Mouse (Mus musculus): ENCODE data around the gene Fam114a2. TPM values are rescaled to one million over a fixed set of nuclear protein-coding genes. Genes with fewer than 3 reads are reported as not detected.
"Not testable (repeated sequence)": the region's sequence is repeated elsewhere in the genome, so short reads cannot be mapped to it uniquely, and the experiment has no call there.

The Fam114a2 gene
- total RNA-seq (2017): 32.2 and 43.7 TPM in 2 replicates

DNA sequence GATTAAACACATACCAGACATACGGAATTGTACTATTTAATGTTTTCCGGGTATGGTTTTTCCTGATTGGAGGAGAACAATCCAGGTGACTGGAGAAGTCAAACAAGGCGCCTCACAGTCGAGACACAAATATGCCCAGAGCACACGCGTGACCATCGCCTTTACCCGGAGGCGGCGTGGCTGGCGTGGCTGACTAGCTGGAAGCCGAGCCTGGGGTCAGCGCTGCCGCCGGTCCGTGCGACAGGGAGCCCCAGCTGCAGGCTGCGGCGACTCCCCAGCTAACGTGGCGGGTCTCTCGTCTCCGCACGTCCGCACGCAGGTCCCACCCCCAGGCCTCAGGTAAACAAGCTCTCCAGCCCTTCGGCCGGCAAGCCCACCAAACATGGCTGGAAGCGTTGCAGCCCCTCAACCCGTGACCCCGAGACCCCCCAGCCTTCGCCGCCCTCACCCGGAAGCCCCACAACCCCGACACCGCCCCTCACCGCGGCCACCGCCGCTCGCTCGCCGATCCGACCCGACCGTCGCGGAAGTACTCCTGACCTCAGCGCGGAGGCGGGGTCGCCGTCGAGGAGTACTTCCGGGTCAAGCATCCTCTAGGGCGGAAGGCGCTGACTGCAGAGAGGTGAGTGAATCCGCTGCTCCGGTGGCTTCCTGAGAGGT is at the start of gene Fam114a2, which contains the start of gene Mfap3:
Gene Fam114a2 (minus strand): TSS at position 527 of the 660 bp plus-strand sequence.
Gene Mfap3 (plus strand): TSS at position 574 of the 660 bp plus-strand sequence.
- ATAC-seq (replicated peaks; ENCODE audit: low read depth, poor library complexity, severe bottlenecking): peak; percentile 92

DNA sequence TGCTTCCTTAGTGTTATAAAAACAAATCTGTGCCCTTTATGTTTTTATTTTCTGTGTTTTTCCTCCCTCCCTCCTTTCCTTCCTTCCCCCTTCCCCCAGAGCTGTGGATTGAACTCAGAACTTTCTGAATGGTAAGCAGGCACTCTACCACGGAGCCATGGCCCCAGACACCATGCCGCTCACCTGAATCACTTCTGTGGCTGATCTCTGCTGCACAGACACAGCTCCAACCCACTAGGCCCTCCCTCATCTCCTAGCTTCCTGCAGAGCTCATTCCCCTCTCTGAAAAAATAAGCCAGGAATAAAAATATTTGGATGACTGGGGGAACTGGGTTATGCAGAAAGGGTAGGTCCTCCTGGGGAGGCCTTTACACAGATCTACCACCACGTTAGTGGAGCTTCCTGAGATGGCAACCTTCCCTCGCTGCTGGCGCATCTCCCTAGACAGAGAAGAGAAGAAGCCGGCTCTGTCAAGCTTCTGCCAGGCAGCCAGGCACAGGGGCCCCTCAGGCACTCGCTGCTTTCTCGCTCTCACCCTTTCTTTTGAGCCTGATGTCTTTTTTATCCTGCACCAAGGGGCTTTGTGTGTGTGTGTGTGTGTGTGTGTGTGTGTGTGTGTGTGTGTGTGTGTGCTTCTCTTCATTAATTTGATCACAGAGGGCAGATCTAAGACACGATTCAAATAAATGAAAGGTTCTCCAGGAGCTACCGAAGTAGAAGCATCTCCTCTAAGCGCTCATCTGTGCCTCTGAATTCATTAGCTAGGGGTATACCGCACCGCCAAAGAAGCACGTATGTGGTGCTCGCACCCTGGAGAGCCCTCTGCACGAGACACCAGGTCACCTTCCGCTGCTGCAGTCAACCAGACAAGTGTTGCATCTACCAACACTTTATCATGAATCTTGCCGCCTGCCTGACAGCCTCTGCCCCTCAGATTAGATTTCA is 47.9 kb upstream of the Fam114a2 start:
- no peak for ATAC-seq (replicated peaks; ENCODE audit: low read depth, poor library complexity, severe bottlenecking)

DNA sequence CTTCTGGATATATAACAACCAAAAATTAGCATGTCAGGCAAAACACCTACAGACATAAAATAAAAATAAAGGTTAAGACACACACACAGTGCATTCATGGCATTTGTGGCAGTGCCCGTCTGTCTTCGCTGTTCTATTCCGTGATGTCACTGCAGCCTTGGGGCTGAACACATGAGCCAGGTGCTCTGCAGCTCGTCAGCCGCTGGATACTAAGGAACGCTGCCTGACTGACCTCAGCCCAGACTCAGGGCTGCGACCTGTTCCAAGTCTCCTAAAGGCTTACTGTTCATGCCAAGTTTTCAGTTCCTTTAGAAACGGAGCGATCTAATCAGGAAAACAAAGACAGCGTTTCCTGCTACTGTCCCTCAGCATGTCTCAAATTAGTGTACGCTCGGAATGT is 46.1 kb upstream of the Fam114a2 start:
- ATAC-seq (replicated peaks; ENCODE audit: low read depth, poor library complexity, severe bottlenecking): no peak

DNA sequence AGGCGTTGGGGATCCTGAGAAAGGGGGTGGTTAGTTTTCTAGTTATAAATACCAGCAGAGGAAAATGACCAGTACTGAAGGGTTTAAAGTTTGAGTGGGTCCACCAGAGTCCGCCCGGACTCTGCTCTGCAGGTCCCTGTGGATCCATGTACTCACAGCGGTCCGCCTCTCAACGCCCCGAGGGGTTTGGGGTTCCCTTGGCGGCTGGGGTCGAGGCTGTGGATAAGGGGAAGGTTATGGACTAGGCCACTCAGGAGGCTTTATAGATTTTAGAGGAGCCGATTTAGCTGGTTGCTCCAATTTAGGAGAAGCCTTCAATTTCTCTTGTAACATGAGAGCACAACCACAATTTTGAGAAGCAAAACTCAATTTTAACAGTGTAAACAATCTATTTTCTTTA is 39.5 kb upstream of the Fam114a2 start:
- not testable (repeated sequence) for ATAC-seq (replicated peaks; ENCODE audit: low read depth, poor library complexity, severe bottlenecking)

DNA sequence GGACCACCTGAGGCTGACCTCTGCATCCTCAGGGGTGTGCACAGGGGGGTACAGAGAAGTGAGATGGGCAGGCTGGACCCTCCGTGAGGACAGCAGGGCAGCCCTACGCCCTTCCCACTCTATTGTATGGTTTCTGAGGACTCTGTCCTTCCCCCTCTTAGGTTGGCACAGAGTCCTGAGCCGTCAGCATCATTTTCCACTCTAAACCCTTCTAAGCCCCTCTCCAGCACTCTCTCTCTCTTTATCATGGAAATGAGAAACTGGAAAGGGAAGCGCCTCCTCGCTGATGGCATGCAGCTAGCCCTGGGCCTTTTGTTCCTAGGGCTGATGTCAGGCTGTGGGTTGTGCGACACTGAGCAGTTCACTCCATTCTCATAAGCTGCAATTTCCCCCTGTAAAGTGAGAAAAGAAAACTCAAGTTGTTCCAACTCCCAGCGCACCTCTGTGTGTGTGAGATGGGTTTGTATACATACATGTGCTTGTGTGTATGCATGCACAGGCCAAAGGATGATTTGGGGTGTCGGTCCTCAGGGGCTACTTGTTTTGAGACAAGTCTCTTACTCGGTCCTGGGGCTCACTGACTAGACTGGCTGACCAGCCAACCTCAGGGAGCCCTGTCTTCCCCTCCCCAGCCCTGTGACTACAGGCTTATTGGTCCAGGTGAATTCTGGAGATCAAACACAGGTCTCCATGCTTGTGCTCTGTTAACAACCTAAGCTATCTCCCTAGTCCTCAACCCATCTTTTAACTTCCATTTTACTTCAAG is 34.8 kb upstream of the Fam114a2 start:
- no peak for ATAC-seq (replicated peaks; ENCODE audit: low read depth, poor library complexity, severe bottlenecking)

DNA sequence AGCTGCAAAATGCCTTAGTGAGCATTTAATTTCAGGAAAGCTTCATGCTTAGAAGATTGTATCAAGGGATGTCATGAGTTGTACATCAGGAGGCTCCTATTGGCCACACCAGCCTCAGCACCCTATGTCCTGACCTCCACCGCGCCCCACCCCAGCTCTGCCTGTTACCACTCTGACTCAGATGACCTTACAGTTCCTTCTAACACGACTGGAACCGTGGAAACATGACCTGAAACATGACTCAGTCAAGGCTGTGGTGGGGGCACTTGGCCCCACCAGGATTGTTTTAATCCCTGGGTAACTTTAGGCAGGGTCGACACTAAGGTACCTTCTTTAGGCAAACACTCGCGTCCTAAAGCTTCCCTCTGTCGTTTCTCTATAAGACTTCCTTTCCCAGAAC is 32.6 kb upstream of the Fam114a2 start:
- ATAC-seq (replicated peaks; ENCODE audit: low read depth, poor library complexity, severe bottlenecking): no peak

DNA sequence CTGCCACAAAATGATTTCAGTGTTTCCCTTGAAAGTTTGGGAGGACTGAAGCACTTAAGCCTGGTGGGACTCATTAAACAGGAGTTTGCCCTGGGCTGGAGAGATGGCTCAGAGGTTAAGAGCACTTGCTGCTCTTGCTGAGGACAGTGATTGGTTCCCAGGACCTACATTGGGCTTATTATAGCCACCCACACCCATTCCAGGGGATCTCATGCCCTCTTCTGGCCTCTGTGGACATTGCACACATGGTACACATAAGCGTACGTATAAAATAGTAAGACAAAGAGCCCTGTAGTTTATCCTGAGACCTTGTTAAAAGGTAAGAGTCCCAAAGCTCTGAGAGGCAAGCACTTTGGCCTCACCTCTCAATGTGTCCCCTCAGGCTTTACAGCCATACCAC is 31.8 kb upstream of the Fam114a2 start:
- ATAC-seq (replicated peaks; ENCODE audit: low read depth, poor library complexity, severe bottlenecking): peak; percentile 47; the same call in 1 of the 2 replicates

DNA sequence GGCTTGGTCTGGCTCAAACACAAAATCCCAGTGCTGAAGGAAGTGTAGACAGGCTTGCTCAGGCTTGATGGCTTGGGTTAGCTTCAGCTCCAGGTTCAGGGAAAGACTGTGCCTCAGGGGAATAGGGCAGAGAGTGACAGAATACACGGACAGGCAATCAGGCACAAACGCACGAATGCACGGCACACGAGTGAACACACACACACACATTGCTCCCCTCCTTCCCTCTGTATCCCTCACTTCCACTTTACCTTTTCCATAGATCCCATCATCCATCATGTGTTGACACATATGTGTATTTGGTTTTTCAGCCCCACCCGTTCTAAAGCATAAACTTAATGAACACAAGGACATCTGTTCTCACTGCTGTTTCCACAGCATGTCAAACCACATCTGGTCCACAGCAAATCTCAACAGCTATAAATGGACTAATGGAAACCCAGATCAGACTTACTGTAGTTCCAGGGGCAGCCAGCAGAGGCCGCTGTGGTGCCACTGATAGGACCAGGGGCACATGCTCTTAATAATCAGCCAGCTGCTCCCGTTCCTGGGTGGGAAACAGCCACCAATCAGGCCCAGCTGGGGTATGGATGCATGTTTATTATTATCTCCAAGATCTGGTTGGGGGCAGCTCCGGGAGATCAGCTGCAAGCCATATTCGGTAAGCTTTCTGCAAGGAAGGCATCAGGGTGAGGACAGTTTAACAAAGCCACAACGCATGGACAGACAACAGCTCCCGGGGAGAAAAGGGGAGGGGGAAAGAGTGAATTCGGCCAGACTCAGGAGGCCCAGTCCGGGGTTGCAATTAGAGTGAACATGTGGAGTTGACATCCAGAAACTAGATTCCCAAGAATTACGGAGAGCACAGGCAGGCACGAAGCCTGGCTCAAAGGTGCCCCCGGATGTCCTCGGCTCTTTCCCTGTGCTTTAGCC is 30.5 kb upstream of the Fam114a2 start:
- ATAC-seq (replicated peaks; ENCODE audit: low read depth, poor library complexity, severe bottlenecking): peak; percentile 89

DNA sequence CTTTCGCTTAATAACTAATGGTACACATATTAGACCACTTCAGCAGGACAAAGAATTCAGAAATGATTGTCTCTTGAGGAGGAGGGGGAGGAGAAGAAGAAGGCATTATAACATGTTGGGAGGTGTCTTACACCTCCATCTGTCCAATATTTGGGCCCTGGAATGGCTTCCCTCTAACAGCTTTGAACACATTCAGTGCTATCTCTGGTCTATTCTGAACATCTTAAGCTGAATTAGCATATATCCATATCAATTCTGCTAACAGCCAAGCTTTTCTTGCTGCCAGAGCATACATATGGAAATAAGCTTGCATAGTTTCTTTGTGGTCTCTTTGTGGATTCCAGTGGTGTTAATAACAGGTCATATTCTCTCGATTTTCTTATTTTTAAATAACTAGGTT is 22.3 kb upstream of the Fam114a2 start:
- ATAC-seq (replicated peaks; ENCODE audit: low read depth, poor library complexity, severe bottlenecking): no peak

DNA sequence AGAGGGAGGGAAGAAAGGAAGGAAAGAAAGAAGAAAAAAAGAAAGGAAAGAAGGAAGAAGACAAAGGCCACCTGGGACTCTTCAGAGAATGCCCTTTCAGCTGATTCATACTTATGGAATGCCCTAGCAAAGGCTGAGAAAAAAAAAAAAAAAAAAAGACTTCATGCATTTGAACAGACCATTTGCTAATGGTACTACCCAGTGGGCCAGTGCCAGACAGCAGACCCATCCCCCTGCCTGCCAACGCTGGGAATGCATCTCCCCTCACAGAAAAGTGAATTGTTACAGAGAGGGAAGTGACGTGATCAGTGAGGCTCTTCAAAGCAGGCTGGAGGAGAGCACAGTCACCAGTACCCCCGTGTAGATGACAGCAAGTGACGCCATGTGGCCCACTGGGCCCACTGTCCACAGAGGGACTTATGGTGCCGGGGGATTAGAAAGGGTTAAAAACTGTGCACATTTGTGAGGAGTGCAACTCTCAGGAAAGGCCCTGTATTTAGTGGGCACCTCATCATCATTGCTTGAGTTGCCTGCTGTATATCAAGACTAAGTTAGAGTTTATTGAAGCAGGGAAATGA is 21.5 kb upstream of the Fam114a2 start:
- no peak for ATAC-seq (replicated peaks; ENCODE audit: low read depth, poor library complexity, severe bottlenecking)

DNA sequence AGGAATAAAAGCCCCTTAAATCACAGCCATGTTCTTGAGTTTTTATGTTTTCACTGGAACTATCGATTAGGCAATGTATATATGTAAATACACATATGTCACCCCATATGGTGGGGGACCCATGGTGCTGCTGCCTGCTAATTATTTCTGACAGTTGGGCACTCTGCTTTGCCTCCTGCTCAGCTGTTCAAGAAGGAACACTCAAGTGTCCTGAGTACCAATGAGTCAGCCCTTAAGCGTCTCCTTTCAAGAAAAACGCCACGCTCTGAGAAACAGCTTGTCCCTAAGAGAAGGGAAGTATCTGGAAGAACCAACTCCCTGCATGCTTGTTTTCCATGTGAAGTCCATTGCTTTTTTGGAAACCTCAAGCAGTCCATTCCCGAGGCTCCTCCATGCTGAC is 17.5 kb upstream of the Fam114a2 start:
- ATAC-seq (replicated peaks; ENCODE audit: low read depth, poor library complexity, severe bottlenecking): no peak

DNA sequence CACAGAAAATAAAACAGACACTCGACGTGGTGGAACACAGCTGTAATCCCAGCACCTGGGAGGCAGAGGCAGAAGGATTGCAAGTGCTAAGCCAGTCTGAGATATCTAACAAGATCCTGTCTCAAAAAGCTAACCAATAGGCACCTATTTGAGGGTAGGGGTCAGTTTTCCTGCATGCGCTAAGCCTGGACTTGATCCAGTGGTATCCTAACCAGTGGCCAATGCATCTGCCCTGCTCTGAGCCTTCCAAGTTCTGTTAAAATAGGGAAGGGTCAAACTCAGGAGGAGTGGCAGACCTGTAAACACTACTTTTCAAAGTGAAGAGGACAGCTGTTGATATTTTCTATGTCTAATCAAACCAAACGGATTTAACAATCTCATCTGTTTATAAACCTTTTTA is 13.9 kb upstream of the Fam114a2 start:
- ATAC-seq (replicated peaks; ENCODE audit: low read depth, poor library complexity, severe bottlenecking): no peak

DNA sequence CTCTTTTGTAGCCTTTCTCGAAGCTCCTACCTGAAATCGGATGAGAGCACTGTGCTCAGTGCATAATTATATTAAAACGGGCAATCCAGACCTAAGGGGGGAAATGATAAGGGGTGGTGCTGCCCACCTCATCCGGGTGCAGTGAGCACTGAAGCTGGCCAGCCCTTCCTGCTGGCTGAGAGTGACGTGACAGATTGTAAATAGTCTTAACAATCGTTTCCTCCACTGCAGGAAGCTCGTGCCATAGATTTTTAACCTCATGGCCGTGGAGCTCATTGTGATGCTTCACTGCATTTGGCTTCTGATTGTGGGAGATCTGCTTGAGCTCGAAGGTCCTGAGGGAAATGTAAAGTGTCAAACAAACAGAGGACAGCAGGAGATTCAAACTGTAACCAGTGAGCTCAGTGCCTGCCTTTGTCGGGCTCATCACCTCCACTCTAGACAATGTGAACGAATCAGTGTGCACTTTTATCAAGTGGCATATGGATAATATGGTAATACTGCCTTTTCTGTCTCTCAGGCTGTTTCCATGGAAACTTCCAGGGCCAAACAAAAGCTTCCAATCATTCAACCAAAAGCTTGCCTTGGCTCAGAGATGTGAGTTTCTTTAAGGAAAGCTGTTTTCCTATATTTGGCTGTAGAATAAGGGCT is 13.0 kb upstream of the Fam114a2 start:
- ATAC-seq (replicated peaks; ENCODE audit: low read depth, poor library complexity, severe bottlenecking): peak; percentile 52

DNA sequence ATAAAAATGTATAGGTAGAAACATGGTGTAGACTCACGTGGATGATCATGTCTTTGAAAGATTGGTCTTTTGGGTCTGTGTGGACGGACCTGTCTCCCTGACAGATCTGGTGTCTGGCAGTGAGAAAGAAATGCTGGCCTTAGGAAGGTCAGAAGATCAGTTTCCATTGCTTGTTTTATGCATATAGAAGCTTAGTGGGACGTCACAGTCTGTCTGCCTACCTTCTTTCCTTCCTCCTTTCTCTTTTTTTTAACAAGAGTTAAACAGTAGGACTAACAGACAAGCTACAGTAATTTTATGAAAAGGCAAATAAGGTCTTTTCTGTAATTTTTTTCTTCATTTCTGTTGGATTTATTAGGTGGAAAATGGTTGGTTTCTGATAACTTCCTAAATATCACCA is 10.7 kb upstream of the Fam114a2 start:
- ATAC-seq (replicated peaks; ENCODE audit: low read depth, poor library complexity, severe bottlenecking): no peak

DNA sequence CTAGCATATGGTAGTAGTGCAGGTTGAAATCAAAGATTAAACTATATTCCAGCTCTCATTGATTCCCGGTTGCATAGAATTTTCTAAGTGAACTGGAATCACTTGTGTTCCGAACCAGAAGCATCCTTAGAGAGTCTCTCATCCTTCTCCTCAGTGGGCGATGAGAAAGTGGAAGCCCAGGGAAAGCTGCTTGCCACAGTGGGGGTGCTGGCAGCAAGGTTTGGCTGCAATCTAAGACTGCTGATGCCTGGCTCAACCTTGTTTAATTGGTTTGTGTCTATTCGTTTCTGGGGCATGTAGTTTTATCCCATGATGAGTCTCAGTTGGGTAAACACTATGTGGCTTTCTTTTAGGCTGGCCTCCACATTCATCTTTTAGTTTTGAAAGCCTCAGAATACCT is 9.1 kb upstream of the Fam114a2 start:
- no peak for ATAC-seq (replicated peaks; ENCODE audit: low read depth, poor library complexity, severe bottlenecking)

DNA sequence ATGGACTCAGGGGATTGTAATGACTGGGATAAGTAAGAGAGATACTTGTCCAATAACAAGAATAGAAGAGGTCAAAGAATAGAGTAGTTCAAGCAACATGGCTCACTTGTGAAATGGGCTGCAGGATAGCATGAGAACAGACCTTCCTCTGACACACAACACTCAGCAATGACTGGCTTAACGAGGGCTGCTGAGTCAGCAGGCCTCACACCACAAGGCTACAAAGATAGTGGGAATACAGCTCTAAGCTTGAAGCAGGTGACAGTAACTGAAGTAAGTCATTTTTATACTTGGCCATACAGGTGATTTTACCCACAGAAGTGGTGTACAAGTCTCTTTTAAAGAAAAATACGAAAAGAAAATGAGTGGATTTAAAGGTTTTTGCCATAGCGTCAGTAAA is 7.5 kb upstream of the Fam114a2 start:
- ATAC-seq (replicated peaks; ENCODE audit: low read depth, poor library complexity, severe bottlenecking): 0 out of 2 replicates have a peak, but pooled peaks have one; percentile 36

DNA sequence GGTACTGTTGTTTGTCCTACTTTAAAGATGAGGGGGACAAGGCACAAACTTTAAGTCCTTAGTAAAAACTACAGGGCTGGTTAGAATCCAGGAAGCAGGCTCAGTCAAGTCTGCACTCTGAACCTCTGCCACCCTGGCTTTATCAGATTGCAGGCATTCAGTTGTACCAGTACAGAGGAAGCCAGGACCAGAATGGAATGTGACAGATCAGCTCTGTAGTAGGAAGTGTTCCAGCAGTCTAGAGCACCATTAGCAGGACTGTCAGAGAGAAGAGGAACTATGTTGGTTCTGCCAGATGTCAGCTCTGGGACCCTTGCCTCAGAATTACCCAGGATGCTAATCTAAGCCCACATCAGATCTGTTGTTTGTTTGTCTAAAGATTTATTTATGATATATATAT is 6.2 kb upstream of the Fam114a2 start:
- ATAC-seq (replicated peaks; ENCODE audit: low read depth, poor library complexity, severe bottlenecking): peak; percentile 69

DNA sequence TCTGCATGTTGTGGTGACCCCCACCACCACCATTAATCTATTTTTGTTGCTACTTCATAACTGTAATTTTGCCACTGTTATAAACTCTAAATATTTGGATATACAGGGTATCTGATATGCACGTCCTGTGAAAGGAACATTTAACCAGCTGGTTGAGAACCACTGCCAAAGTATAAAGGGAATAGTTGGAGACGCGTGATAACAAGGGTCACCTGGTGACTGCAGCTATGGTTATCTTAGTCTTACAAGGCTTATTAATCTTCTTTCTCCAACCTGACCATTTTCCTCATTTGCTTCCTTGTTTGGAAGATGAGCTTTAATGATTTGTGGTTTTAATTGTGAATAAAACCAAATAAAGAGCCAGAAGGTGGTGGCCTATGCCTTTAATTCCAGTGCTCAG is 5.0 kb upstream of the Fam114a2 start:
- ATAC-seq (replicated peaks; ENCODE audit: low read depth, poor library complexity, severe bottlenecking): no peak

DNA sequence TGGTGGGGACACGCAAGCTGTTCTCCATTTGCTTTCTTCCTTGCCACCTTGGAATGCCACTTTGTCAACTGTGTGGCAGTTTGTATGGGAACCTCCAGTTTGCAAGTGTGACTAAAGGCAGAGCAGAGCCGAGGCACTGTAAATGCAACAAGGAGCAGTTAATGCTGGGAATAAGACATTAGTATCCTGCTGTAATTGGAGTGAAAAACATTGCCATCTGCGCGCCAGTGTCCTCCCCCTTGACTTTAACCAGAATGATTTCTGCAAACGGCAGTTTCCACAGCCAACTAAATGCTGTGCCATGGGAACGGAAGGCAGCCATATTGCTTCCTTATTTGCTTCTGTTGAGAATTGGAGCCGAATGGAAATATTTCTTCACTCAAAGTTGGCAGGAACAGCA is 3.6 kb upstream of the Fam114a2 start:
- ATAC-seq (replicated peaks; ENCODE audit: low read depth, poor library complexity, severe bottlenecking): no peak

Data from common myeloid progenitor, adult 5-6 weeks (primary cell).